Mouse (Mus musculus): ENCODE measurements around the gene Cenpl.

Gene Cenpl

GRCm38 (mm10) chr1:161041261-161042020, 29.1 kb upstream of the Cenpl start:
- in situ Hi-C loops (cut with MboI, MseI), result no loop called here

GRCm38 (mm10) chr1:161046972-161047371, 23.5 kb upstream of the Cenpl start:
- in situ Hi-C loops (cut with MboI, MseI), result loop anchor here (5.0 kb wide), 1 partner anchor 130 kb away; no protein-coding TSS in a partner anchor

DNA sequence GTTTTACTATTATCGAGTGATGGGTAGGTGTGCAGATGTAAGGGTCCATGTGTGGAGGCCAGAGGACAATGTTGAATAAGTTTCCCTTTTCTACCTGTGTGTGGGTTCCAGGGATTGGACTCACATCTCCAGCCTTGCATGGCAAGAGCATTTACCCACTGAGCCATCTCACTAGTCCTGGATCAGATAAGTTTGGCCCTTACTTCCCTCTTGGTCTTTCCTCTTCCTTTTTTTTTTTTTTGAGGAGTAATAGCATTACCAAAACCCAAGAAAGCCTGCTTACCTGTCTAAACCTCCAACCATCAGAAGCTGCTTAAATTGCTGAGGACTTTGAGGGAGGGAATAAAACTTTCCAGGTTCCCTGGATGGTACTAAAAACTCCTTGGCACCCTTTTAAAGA, 13.3 kb upstream of the Cenpl start:
- in situ Hi-C loops (cut with MboI, MseI), result no loop called here

DNA sequence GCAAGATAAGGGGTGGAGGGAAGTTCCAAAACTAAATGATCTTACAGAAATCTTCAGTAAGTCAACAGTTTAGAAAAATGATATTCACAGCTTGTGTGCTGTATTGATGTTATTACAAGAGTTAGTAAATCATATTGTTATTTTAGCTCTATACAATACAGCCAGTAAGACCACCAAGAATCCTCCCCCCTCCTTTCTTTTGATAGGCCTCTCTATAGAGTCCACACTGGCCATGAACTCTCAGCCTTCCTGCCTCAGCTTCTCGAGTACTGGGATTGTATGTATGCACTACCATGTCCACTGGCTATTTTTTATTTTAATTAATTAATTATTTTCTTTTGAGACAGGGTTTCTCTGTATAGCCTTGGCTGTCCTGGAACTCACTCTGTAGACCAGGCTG, 7.2 kb upstream of the Cenpl start:
- in situ Hi-C loops (cut with MboI, MseI), result no loop called here

GRCm38 (mm10) chr1:161071272-161071620, 733 bp downstream of the Cenpl start:
- in situ Hi-C loops (cut with MboI, MseI), result no loop called here

GRCm38 (mm10) chr1:161076238-161076637, 5.7 kb downstream of the Cenpl start:
- in situ Hi-C loops (cut with MboI, MseI), result no loop called here

DNA sequence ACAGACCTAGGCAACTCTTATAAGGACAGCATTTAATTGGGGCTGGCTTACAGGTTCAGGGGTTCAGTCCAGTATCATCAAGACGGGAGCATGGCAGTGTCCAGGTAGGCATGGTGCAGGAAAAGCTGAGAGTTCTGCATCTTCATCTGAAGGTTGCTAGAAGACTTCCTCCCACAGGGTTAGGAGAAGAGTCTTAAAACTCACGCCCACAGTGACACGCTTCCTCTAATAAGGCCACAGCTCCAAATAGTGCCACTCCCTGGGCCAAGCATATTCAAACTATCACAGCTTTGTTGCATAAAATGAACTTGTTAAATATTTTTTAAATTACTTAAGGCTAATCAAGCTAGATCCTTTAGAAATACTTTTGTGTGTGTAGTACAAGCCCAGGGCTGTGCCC, 6.7 kb downstream of the Cenpl start:
- in situ Hi-C loops (cut with MboI, MseI), result no loop called here

- in situ Hi-C loops (cut with MboI, MseI), result no loop called here
Observed at GRCm38 (mm10) chr1:161099721-161100405, 29.4 kb downstream of the Cenpl start.

DNA sequence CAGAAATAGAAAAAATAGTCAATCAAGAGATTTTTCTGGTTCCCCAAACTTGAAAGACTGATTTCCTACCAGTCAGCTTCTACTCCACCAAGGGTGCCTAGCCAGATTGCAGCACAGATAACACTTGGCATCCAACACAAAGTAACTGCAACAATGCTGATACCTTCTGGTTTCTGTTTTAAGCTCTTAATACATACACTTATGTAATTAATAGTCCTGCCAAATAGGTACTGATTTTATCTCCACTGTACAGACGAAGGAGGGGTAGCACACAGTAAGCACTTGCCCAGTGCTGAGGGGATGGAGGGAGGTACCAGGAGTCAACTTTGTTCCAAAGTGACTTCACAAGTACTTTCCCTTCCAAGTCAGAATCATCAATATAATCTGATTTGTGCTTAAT, 33.3 kb downstream of the Cenpl start:
- in situ Hi-C loops (cut with MboI, MseI), result no loop called here

DNA sequence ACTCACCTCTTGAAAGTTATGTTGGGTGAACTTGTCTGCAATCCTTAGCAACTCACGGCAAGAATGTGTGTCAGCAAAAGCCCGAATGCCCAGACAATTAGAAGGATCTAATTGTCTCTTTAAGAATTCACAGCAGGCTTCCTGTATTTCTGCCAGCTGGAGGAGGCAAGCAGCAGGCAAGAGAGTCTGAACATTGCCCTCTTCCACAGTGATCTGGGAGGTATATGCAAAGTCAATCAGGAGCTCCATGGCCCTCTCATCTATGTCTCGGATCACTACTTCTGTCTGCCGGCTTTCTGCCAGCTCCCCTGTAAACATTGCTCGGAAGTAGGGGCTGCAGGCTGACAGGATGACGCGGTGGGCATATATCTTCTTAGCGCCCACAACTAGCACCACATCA, 38.7 kb downstream of the Cenpl start:
- in situ Hi-C loops (cut with MboI, MseI), result no loop called here

DNA sequence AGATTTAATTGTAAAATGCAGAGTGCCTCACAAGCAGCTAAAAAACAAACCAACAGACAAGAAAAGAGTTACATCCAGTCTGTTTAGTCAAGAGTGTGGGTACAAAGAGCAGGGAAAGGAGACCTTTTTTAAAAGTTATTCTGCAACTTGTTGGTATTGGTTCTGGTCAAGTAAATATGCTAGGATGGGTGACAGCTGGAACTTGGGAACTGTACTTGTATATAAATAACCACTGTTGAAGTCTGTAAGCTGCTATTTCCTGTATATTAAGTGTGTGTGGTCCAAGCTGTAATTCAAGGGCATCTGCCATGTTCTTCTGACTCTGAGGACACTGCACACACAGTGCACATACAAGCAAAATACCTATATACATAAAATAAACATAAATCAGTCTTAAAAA, 44.1 kb downstream of the Cenpl start:
- in situ Hi-C loops (cut with MboI, MseI), result no loop called here

- in situ Hi-C loops (cut with MboI, MseI), result no loop called here
Observed at GRCm38 (mm10) chr1:161122661-161123418, 52.3 kb downstream of the Cenpl start.

- in situ Hi-C loops (cut with MboI, MseI), result no loop called here
Observed at GRCm38 (mm10) chr1:161126461-161126860, 55.9 kb downstream of the Cenpl start.

GRCm38 (mm10) chr1:161130726-161131664, 60.5 kb downstream of the Cenpl start, which contains the start of gene Klhl20:
Klhl20 (minus strand) TSS chr1:161131511.
- in situ Hi-C loops (cut with MboI, MseI), result no loop called here
